Mouse (Mus musculus) ES-E14 (cell line): Measurements from ENCODE around the gene Nudt19.

ENCODE experiments used
- MAFK ChIP-seq: IDR thresholded peaks from 2 replicates; pipeline ENCODE4 v1.6.1; 2014; ENCODE audit warnings: mild to moderate bottlenecking, low read depth, low read length, inconsistent platforms; ENCODE audit not compliant: insufficient read depth
- ZNF384 ChIP-seq: IDR thresholded peaks from 2 replicates; pipeline ENCODE4 v1.6.1; 2012; ENCODE audit warnings: low read depth, low read length, inconsistent platforms

GRCm38 (mm10) chr7:35579849-35580248 lies 23.7 kb upstream of the Nudt19 start:
- TF ChIP-seq MAFK (no peak), ZNF384 (no peak)
